Mouse (Mus musculus) cortical plate, adult 2 months (tissue): ENCODE results near the gene Arfip1.

ENCODE experiments used
- CTCF ChIP-seq: fragments of 200-500 bp; IDR thresholded peaks from 2 replicates; pipeline ENCODE4 v1.5.1; 2011; ENCODE audit warnings: mild to moderate bottlenecking, control low read depth, low read length; ENCODE audit not compliant: insufficient read depth; ENCODE audit errors: extremely low read depth
- POLR2A ChIP-seq: fragments of 200-500 bp; IDR thresholded peaks from 2 replicates; pipeline ENCODE4 v1.6.1; 2011; ENCODE audit warnings: mild to moderate bottlenecking, low read length, control low read depth; ENCODE audit not compliant: insufficient read depth; ENCODE audit errors: extremely low read depth

DNA sequence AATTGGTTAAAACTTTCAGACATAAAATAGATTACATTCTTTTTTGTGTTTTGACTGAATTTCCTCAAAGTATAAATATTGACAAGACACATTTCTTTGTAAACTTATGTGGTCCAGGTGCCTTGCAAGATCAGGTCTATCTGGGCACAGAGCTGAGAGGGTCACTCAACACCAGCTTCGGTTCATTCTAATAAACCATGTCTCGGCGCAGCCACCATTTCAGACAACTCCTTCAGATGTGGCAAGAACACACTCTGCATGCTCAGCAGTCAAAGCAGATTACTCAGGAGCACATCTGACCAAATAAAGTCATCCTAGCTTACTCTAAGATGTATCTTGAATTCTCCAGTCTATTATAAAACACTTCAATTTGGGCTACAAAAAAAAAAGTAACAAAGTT is 66.3 kb downstream of the Arfip1 start:
- no peak for TF ChIP-seq CTCF
- TF ChIP-seq POLR2A, result no peak
